Mouse (Mus musculus) embryonic fibroblast, embryonic 13.5 days (primary cell): ENCODE results near the gene Snrpg. TPM values are rescaled to one million over a fixed set of nuclear protein-coding genes. Genes with fewer than 3 reads are reported as not detected.

Source experiments
- H3K27ac ChIP-seq: 2 replicates; pipeline ENCODE4 v1.5.1; 2012; ENCODE audit warnings: low read length, control low read depth, inconsistent platforms; ENCODE audit not compliant: insufficient read depth
- H3K4me1 ChIP-seq: 2 replicates; pipeline ENCODE4 v1.6.1; 2011; ENCODE audit warnings: low read length; ENCODE audit not compliant: control insufficient read depth, insufficient read depth
- H3K4me3 ChIP-seq: 2 replicates; pipeline ENCODE4 v1.5.1; 2011; ENCODE audit warnings: mild to moderate bottlenecking, control low read depth, low read length; ENCODE audit not compliant: insufficient read depth
- CTCF ChIP-seq: IDR thresholded peaks from 2 replicates; pipeline ENCODE4 v1.5.1; 2011; ENCODE audit warnings: mild to moderate bottlenecking, control low read depth, low read length, moderate library complexity, borderline replicate concordance; ENCODE audit not compliant: insufficient read depth
- POLR2A ChIP-seq: IDR thresholded peaks from 2 replicates; pipeline ENCODE4 v1.6.1; 2011; ENCODE audit warnings: low read depth, mild to moderate bottlenecking, control low read depth, low read length, moderate library complexity
- polyA plus RNA-seq: library from polyadenylated mRNA; stranded (reverse); fragments of >200 nt; gene quantifications from 2 replicates; pipeline ENCODE4 v1.2.4, GENCODE M21; 2011; ENCODE audit warnings: low read depth; ENCODE audit not compliant: missing spikeins, insufficient read length

The Snrpg gene
- polyA plus RNA-seq, 1 experiment, result 203 TPM

DNA sequence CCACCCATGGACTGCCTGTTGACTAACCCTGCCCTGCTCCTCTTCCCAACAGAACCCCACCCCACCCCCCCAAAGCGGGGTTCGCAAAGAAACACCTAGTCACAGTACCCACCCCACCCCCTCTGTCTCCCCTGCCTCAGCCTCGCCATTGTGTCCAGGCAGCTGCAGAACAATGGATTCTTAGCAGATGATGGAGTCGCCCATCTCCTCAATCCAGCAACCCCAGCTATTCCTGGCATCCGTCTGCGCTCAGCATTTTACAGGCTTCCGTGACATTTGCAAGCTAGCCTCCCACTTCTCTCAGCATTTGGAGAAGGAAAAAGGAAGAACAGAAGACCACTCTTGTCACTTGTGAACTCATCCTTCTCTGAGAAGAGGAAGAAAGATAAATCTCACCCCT lies 27.4 kb upstream of the Snrpg start:
- H3K4me1 ChIP-seq, result no peaks in the 10 kb centered on the region
- no peak overlapping the region for H3K4me3 ChIP-seq
- TF ChIP-seq CTCF (no peak), POLR2A (no peak)
- no peak overlapping the region for H3K27ac ChIP-seq

DNA sequence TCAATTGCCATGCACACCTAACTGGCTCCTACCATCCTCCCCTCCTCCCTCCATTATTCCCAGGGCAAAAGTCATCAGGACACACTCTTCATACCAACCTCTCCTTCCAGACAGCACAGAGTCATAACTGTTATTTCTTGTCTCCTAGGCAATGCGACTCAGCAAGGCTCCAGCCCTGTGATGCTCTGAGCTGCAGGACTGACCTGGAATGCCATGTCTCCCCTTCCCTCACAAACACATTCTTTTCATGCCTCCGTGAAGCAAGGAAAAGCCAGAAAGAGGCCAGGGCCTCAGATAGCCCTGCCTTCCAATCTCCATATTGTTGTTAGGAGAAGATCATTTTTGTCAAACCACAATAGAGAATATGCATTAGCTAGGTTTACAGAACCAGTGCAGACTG lies 25.0 kb upstream of the Snrpg start:
- TF ChIP-seq POLR2A (no peak), CTCF (no peak)
- Histone ChIP-seq H3K27ac (no peak overlapping the region), H3K4me3 (no peak overlapping the region), H3K4me1 (no peaks in the 10 kb centered on the region)

- Histone ChIP-seq H3K27ac (no peak overlapping the region), H3K4me1 (no peaks in the 10 kb centered on the region), H3K4me3 (no peak overlapping the region)
- no peak for TF ChIP-seq POLR2A
- TF ChIP-seq CTCF, result 0 out of 2 replicates have a peak, but pooled peaks have one; percentile 16
Observed at GRCm38 (mm10) chr6:86349257-86349656, 21.8 kb upstream of the Snrpg start.

DNA sequence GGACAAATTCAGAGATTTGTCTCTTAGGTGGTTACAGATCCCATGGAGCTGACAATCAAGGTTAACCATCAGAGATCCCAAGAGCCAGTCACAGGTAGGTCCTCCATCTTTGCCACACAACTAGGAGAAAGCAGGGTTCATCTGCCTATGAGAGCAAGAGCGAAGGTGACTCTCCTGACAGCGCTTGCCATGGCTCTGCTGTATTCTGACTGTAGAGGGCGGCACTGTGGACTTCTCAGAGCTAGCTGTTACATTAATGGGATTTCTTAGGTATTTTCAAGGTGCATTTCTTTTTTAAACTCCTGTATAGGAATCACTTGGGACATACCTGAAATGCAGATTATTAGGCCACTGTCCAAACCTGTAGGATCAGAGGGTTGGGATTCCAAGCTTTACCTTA lies 16.2 kb upstream of the Snrpg start:
- H3K4me3 ChIP-seq, result no peak overlapping the region
- TF ChIP-seq POLR2A, result no peak
- no peak for TF ChIP-seq CTCF
- no peaks in the 10 kb centered on the region for H3K4me1 ChIP-seq
- H3K27ac ChIP-seq, result no peak overlapping the region

DNA sequence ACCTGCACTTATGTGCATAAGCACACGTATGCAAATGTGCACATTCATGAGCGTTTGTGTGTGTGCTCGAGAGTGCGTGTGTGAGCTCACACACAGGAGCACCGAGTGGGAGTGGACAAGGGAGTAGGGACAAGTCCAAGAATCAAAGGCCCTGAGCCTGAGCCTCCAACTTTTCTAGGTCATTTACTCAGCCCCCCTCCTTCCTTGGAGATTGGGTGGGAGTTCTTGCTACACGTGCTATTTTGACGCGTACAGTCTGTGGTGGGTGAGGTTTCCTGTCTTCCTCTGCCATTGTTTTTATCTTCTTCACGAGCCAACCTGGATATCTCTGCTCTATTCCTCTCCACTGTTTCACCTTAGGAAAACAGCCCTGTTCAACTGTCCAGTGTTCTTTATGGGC lies 14.1 kb upstream of the Snrpg start:
- TF ChIP-seq POLR2A (no peak), CTCF (no peak)
- no peak overlapping the region for H3K27ac ChIP-seq
- H3K4me1 ChIP-seq, result no peaks in the 10 kb centered on the region
- H3K4me3 ChIP-seq, result no peak overlapping the region

DNA sequence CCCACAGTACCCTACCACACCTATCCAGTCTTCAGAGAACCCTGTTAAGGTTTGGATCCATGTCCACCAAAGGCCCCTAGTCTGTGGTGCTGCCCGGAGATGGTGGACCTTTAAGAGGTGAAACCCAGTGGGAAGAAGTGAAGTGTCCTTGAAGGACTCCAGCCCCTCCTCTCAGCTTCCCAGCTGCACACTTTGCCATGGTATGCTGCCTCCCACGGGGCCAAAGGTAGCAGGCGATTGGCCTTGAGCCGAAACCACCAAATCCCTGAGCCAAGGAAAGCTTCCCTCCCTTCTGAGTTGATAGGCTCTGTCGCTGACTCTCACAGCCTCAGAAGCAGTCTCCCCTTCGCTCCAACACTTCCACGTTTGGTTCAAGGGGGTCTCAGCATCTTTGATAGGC lies 10.4 kb upstream of the Snrpg start:
- H3K4me3 ChIP-seq, result no peak overlapping the region
- no peak for TF ChIP-seq POLR2A
- no peak for TF ChIP-seq CTCF
- no peak overlapping the region for H3K27ac ChIP-seq
- H3K4me1 ChIP-seq, result no peaks in the 10 kb centered on the region

DNA sequence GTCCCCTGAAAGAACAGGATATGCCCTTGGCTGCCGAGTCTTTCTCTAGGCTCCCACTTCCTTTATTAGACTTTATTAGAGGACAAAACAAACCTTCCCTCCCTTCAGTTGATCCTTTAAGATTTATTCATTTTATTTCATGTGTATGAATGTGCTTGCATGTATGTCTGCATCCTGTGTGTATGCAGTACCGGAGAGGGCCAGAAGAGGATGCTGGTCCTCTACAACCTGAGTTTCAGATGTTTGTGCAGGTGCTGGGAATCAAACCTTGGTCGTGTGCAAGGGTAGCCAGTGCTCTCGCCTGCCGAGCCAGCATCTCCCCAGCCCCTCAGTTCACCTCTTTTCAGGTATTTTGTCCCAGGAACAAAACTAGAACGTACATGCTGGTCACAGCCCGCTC lies 9.7 kb upstream of the Snrpg start:
- no peak overlapping the region for H3K27ac ChIP-seq
- H3K4me1 ChIP-seq, result no peaks in the 10 kb centered on the region; the same call in 1 of the 2 replicates
- TF ChIP-seq CTCF, result no peak
- TF ChIP-seq POLR2A, result no peak
- H3K4me3 ChIP-seq, result no peak overlapping the region

- Histone ChIP-seq H3K27ac (no peak overlapping the region), H3K4me1 (no peaks in the 10 kb centered on the region; the same call in 1 of the 2 replicates), H3K4me3 (peak overlapping the region; percentile 54)
- TF ChIP-seq POLR2A (no peak), CTCF (peak; percentile 65)
Observed at GRCm38 (mm10) chr6:86364442-86365141, 6.5 kb upstream of the Snrpg start.

DNA sequence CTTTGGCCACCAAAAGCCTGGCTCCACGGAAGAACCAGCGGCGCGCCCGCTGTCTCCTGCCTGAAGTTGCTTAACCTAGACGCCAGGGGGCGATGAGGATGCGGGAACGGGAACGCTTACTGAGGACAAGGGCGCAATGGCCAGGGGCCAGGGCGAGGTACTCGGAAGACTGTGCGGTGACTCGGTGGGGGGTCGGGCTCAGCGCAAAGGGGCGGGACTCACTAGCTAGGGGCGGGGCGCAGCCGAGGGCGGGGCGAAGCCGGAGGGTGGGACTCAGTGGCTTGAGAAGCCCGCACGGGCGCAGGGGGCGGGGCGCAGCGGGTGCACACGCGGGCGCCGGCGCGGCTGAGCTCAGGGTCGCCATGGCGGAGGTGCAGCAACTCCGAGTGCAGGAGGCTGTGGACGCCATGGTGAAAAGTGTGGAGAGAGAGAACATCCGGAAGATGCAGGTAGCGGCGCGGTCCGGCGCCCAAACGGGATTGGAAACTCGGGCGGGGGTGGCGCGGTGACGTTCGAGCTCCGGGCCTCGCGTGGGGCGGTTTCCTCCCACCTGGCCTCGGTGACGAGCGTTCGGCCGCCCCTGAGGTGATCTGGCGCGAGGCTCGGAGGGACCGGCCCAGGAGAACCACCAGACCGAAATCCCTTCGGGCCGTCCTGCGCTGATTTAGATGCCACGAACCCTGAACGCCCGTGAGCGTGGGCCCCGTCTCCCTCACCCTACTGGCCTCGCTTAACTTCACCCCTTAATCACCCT lies 5.6 kb upstream of the Snrpg start, which contains the start of gene Fam136a:
Fam136a (plus strand) TSS at position 276 of the 754 bp plus-strand sequence.
- peak; percentile 92 for TF ChIP-seq CTCF
- TF ChIP-seq POLR2A, result peak; percentile 73
- Histone ChIP-seq H3K4me1 (peaks cover under 1% of the 10 kb centered on the region), H3K4me3 (peak within 1 kb of the TSS; percentile 79), H3K27ac (no peak within 1 kb of the TSS)
